ENCODE assay signal across 21 mouse cellular contexts in genomic region chr11:83517153-83517552, GRCm38 (mm10). TPM values are rescaled to one million over a fixed set of nuclear protein-coding genes. Genes with fewer than 3 reads are reported as not detected.
"Had no signal": no experiment of that assay in that cellular context is flagged by ENCODE, and none has a peak within 500 bp of the region (broad histone marks: within the 10 kb centered on the region; RNA-seq: fewer than 3 reads in every experiment).

No protein-coding gene starts in this region.

- H3K27me3 ChIP-seq: midbrain, embryonic 13.5 days; midbrain, embryonic 15.5 days; neural tube, embryonic 13.5 days; neural tube, embryonic 15.5 days; stomach, embryonic 15.5 days had no signal

- H3K9me3 ChIP-seq: midbrain, embryonic 13.5 days; midbrain, embryonic 15.5 days; neural tube, embryonic 13.5 days; neural tube, embryonic 15.5 days; stomach, embryonic 15.5 days had no signal

- DNase-seq: lung, adult 18-20 months; lung, embryonic 14.5 days; lung, postnatal 14 days; lung, postnatal 36 days; right cerebral cortex, postnatal 14 days; thymus, adult 2 months; thymus, postnatal 25 days; thymus, postnatal 4 days had no signal

- H3K36me3 ChIP-seq: midbrain, embryonic 15.5 days; stomach, embryonic 15.5 days had no signal

- H3K27ac ChIP-seq: macrophage; midbrain, embryonic 13.5 days; midbrain, embryonic 15.5 days; neural tube, embryonic 13.5 days; neural tube, embryonic 15.5 days; stomach, embryonic 15.5 days; stomach, postnatal 0 days had no signal

- H3K4me3 ChIP-seq: megakaryocyte, embryonic 14.5 days; midbrain, embryonic 13.5 days; midbrain, embryonic 15.5 days; neural tube, embryonic 13.5 days; neural tube, embryonic 15.5 days; stomach, embryonic 15.5 days had no signal

- H3K4me1 ChIP-seq: midbrain, embryonic 13.5 days; midbrain, embryonic 15.5 days; neural tube, embryonic 13.5 days; neural tube, embryonic 15.5 days; stomach, embryonic 15.5 days had no signal

- H3K4me2 ChIP-seq: lung, embryonic 14.5 days; midbrain, embryonic 11.5 days; midbrain, embryonic 13.5 days; midbrain, embryonic 15.5 days; neural tube, embryonic 13.5 days; neural tube, embryonic 15.5 days; stomach, embryonic 15.5 days had no signal

RNA-seq across cellular contexts. Expression of gene Heatr9, which starts 4.8 kb away (rescaled TPM):
- polyA plus RNA-seq: liver, embryonic 16.5 days; lung, embryonic 16.5 days; macrophage; midbrain, embryonic 11.5 days; midbrain, embryonic 13.5 days; midbrain, embryonic 15.5 days; midbrain, postnatal 0 days; neural tube, embryonic 11.5 days; neural tube, embryonic 13.5 days; neural tube, embryonic 15.5 days; stomach, embryonic 15.5 days; stomach, postnatal 0 days had no signal

RNA-seq across cellular contexts. Expression of gene Ccl5, which starts 13.2 kb away (rescaled TPM):
- polyA plus RNA-seq: midbrain, embryonic 11.5 days; midbrain, embryonic 13.5 days; midbrain, embryonic 15.5 days; midbrain, postnatal 0 days; neural tube, embryonic 11.5 days; neural tube, embryonic 13.5 days; neural tube, embryonic 15.5 days had no signal
